Mouse (Mus musculus): ENCODE data around the gene Rsph3a. TPM values are rescaled to one million over a fixed set of nuclear protein-coding genes. Genes with fewer than 3 reads are reported as not detected.
"Not testable (repeated sequence)": the region's sequence is repeated elsewhere in the genome, so short reads cannot be mapped to it uniquely, and the experiment has no call there.

Gene Rsph3a
- polyA plus RNA-seq, 1 experiment from 2014 or later: 82.6 TPM

DNA sequence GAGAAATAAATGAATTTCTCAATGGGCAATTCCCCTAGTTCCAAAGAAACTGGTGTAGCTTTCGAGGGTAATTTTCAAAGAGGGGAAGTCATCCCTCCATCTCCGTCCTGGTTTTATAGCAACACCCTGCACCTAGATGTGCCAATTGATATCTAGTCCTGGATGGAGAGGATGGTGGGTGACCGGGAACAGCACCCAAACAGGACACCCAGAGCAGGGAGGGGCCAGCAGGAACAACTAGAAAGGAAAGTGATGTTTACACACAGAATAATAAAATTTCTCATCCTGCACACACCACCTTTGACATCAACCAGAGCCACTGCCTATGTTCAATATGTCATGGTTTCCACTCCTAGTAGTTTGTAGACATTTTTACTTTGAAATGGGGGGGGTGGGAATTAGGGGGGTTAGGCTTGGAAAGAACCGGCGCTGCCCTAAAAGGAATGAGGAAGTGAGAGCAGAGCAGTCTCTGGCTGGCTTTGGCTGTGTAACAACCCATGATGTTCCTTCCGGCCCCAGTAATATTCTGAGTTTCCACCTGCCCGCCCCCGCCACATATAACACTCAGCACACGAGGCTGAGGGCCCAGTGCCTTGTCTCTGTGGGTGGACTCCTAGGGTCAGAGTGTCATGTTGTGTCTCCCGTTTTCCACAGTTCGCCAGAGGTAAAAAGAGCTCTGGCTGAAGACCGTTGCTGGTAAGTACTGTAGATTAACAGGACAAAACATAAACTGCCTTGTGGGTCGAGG is 19.8 kb upstream of the Rsph3a start, which contains the start of gene Tagap:
Gene Tagap, plus strand, starts transcription at position 588 of the 748 bp plus-strand sequence.
- ATAC-seq (replicated peaks; ENCODE audit: extremely low read depth, insufficient read depth, low FRiP score): no peak
- H3K9ac ChIP-seq (ENCODE audit: low read length): no peak within 1 kb of the TSS; the same call in 1 of the 2 replicates
- 54% methylated on average over 13 of the region's 13 CpGs for WGBS
- H3K4me1 ChIP-seq (ENCODE audit: control insufficient read depth, insufficient read depth, low read length): peaks cover 5% of the 10 kb centered on the region
- H3K9me3 ChIP-seq (replicated peaks; ENCODE audit: control insufficient read depth, low read length): no peaks in the 10 kb centered on the region
- no peak within 1 kb of the TSS for H3K4me3 ChIP-seq (ENCODE audit: low read length)
- H3K27ac ChIP-seq (ENCODE audit: low read length): no peak within 1 kb of the TSS
- no peaks in the 10 kb centered on the region for H3K36me3 ChIP-seq (ENCODE audit: control insufficient read depth, insufficient read depth)
- no peak within 1 kb of the TSS; the same call in 1 of the 2 replicates for H3K4me2 ChIP-seq (ENCODE audit: low read depth, low read length)
- H3K27me3 ChIP-seq (ENCODE audit: control insufficient read depth, insufficient read depth, low read length): 0 out of 2 replicates have a peak, but pooled peaks cover 5% of the 10 kb centered on the region

DNA sequence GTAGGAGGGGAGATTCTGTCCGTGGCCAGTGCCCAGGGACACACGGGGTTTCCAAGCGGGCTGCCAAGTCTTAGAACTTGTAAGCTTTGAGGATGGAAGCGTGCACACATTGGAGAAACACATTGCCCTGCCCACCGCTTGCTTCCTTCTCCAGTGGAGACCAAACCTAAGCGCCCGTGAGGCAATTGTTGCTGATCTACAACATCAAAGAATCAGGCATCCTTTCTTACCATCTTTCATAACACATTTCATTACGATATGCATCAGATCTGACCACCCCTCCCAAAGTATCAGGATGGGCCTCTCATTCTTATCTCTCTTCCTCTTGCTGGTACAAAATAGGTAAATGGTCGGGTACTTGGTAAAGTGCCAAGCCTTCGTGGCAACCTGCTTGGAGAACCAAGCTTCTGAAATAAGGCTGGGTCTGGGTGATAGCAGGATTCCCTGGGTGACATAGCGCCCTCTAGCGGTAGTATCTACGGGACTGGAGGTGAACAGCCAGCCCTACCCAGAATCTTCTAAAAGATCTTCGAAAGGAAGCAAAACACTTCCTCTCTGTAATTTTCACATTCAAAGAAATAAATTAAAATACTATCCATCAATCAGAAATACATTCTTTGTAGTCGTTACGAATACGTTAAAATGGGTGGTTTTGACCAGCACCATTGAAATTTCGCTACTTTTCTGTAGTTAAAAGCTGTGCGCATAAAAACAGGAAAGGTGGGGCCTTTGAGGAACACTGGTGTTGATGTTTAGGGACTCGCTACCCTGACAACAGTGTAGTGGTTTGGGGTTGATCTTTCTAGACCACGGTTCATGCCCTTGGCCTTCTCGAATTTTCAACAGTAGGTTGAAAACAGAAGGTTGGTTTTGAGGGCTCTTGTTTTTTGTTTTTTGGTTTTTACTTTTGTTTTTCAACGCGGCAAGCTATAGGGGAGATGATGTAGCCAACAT is 17.6 kb upstream of the Rsph3a start:
- Histone ChIP-seq H3K27me3 (ENCODE audit: control insufficient read depth, insufficient read depth, low read length) (0 out of 2 replicates have a peak, but pooled peaks cover 5% of the 10 kb centered on the region), H3K9ac (ENCODE audit: low read length) (no peak overlapping the region), H3K4me3 (ENCODE audit: low read length) (no peak overlapping the region), H3K27ac (ENCODE audit: low read length) (no peak overlapping the region), H3K4me1 (ENCODE audit: control insufficient read depth, insufficient read depth, low read length) (peaks cover 9% of the 10 kb centered on the region), H3K4me2 (ENCODE audit: low read depth, low read length) (no peak overlapping the region), H3K36me3 (ENCODE audit: control insufficient read depth, insufficient read depth) (no peaks in the 10 kb centered on the region), H3K9me3 (replicated peaks; ENCODE audit: control insufficient read depth, low read length) (no peaks in the 10 kb centered on the region)
- ATAC-seq (replicated peaks; ENCODE audit: extremely low read depth, insufficient read depth, low FRiP score): no peak
- WGBS: 65% methylated on average over 24 of the region's 24 CpGs

DNA sequence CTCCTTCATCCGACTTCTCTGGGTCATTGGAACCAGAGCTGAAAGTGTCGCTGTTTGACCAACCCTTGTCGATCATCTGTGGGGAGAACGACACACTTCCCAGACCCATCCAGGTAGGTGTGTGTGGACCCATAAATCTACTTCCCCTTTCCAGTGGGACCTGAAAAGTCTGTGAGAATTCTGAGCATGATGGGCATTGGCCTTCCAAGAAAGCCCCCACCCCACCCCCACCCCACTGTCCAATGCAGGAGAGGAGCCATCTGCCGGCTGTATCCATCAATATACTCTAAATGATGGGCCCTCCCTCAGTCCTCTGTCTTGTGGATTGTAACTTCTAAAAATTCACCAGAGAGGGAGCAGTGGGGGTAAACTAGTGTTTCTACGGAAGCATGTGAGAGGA is 16.8 kb upstream of the Rsph3a start:
- Histone ChIP-seq H3K4me2 (ENCODE audit: low read depth, low read length) (no peak overlapping the region), H3K36me3 (ENCODE audit: control insufficient read depth, insufficient read depth) (no peaks in the 10 kb centered on the region), H3K9me3 (replicated peaks; ENCODE audit: control insufficient read depth, low read length) (no peaks in the 10 kb centered on the region), H3K9ac (ENCODE audit: low read length) (no peak overlapping the region), H3K4me1 (ENCODE audit: control insufficient read depth, insufficient read depth, low read length) (peaks cover 9% of the 10 kb centered on the region), H3K4me3 (ENCODE audit: low read length) (no peak overlapping the region), H3K27me3 (ENCODE audit: control insufficient read depth, insufficient read depth, low read length) (0 out of 2 replicates have a peak, but pooled peaks cover 3% of the 10 kb centered on the region), H3K27ac (ENCODE audit: low read length) (no peak overlapping the region)
- 81% methylated on average over 6 of the region's 6 CpGs for WGBS
- no peak for ATAC-seq (replicated peaks; ENCODE audit: extremely low read depth, insufficient read depth, low FRiP score)

DNA sequence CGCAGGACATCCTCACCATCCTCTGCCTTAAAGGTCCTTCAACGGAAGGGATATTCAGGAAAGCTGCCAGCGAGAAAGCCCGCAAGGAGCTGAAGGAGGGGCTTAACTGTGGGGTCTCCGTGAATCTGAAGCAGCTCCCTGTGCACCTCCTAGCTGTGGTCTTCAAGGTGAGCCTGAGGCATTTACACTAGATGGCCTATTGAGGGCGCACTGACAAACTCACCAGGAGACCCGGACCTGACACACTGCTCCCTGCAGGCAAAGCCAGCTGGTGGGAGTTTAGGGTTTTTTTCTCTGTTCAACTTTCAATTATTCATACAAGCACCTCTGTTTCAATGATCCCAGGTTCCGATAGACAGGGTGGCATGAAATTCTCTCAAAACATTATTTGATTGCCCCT is 16.1 kb upstream of the Rsph3a start:
- Histone ChIP-seq H3K4me3 (ENCODE audit: low read length) (no peak overlapping the region), H3K27me3 (ENCODE audit: control insufficient read depth, insufficient read depth, low read length) (0 out of 2 replicates have a peak, but pooled peaks cover 3% of the 10 kb centered on the region), H3K9me3 (replicated peaks; ENCODE audit: control insufficient read depth, low read length) (no peaks in the 10 kb centered on the region), H3K4me1 (ENCODE audit: control insufficient read depth, insufficient read depth, low read length) (peaks cover 4% of the 10 kb centered on the region; the same call in 1 of the 2 replicates), H3K9ac (ENCODE audit: low read length) (no peak overlapping the region), H3K4me2 (ENCODE audit: low read depth, low read length) (no peak overlapping the region), H3K36me3 (ENCODE audit: control insufficient read depth, insufficient read depth) (no peaks in the 10 kb centered on the region), H3K27ac (ENCODE audit: low read length) (no peak overlapping the region)
- WGBS: 34% methylated on average over 8 of the region's 8 CpGs
- ATAC-seq (replicated peaks; ENCODE audit: extremely low read depth, insufficient read depth, low FRiP score): no peak

DNA sequence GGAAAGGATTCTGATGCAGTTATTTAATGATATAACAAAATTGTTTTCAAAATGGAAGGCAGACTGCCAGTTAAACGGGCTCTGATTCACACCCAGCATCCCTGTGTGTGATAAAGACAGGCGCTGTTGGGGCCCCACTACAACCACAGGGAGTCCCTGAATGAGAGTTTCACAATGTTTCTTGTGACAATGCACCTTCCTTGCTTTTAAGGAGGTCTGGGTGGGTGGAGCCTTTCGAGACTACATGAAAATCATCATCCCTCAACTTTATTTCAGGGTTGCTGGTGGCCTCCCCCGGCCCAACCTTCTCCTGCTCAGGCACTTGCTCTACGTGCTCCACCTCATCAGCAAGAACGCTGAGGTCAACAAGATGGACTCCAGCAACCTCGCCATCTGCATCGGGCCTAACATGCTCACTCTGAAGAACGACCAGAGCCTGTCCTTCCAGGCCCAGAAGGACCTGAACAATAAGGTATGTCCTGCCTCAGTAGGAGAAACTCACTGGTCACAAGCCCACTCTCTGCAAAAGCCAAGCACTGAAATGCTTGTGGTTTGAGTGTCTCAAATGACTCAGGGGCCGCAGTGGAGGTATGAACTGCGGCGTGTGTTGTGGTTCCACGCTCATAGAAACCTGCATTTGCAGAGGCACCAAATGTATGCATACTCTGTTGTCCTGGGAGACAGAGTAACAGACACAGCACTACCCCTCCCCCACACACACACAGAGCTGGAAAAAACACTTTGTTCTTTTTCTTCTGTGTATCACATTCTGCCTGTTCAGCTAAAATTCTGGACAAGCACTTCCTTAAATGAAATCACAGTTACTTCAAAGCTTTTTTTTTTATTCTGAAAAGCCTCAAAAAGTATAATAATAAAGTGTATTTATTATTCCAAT is 14.1 kb upstream of the Rsph3a start:
- no peak for ATAC-seq (replicated peaks; ENCODE audit: extremely low read depth, insufficient read depth, low FRiP score)
- Histone ChIP-seq H3K27me3 (ENCODE audit: control insufficient read depth, insufficient read depth, low read length) (0 out of 2 replicates have a peak, but pooled peaks cover 3% of the 10 kb centered on the region), H3K27ac (ENCODE audit: low read length) (no peak overlapping the region), H3K4me3 (ENCODE audit: low read length) (no peak overlapping the region), H3K9me3 (replicated peaks; ENCODE audit: control insufficient read depth, low read length) (no peaks in the 10 kb centered on the region), H3K4me1 (ENCODE audit: control insufficient read depth, insufficient read depth, low read length) (peaks cover 4% of the 10 kb centered on the region; the same call in 1 of the 2 replicates), H3K36me3 (ENCODE audit: control insufficient read depth, insufficient read depth) (no peaks in the 10 kb centered on the region), H3K9ac (ENCODE audit: low read length) (no peak overlapping the region), H3K4me2 (ENCODE audit: low read depth, low read length) (no peak overlapping the region)
- 69% methylated on average over 13 of the region's 13 CpGs for WGBS

DNA sequence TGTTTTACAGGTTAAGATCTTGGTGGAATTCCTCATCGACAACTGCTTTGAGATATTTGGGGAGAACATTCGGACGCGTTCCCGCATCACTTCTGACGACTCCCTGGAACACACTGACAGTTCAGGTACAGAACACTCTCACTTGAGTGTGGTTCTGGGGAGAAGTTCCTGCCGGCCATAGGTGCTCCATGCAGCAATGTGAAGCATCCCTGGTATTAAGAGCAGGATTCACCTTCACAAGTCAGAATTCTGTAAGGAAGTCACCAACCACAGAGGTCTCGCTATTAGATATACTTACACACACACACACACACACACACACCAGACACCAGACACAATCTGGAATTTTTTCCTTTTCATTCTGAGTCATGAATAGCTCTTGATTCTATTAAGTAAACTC is 13.3 kb upstream of the Rsph3a start:
- not testable (repeated sequence) for H3K27ac ChIP-seq (ENCODE audit: low read length); H3K36me3 ChIP-seq (ENCODE audit: control insufficient read depth, insufficient read depth); ATAC-seq (replicated peaks; ENCODE audit: extremely low read depth, insufficient read depth, low FRiP score); H3K4me3 ChIP-seq (ENCODE audit: low read length); H3K4me2 ChIP-seq (ENCODE audit: low read depth, low read length); H3K9me3 ChIP-seq (replicated peaks; ENCODE audit: control insufficient read depth, low read length); H3K4me1 ChIP-seq (ENCODE audit: control insufficient read depth, insufficient read depth, low read length); H3K27me3 ChIP-seq (ENCODE audit: control insufficient read depth, insufficient read depth, low read length); H3K9ac ChIP-seq (ENCODE audit: low read length)
- WGBS: 67% methylated on average over 7 of the region's 8 CpGs

DNA sequence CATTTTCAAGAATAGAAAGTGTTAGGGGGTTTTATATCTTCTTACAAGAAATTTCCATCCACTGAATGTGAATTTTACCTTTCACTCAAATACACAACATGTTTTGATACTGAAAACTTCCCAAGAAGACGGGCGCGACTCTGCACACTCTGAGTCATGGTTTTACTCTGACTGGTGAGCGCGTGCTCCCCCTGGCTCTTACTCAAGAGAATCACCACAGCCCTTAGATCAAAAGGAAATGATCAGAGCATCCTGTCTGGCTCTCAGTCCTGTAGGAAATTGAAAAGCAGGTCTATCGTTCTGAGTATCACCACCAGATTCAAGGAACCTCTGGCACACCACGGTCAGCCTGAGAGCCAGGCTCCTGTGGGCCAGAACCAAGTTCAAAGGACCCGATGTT is 5.8 kb upstream of the Rsph3a start:
- Histone ChIP-seq H3K36me3 (ENCODE audit: control insufficient read depth, insufficient read depth) (no peaks in the 10 kb centered on the region), H3K27ac (ENCODE audit: low read length) (no peak overlapping the region), H3K4me1 (ENCODE audit: control insufficient read depth, insufficient read depth, low read length) (peaks cover 3% of the 10 kb centered on the region), H3K9ac (ENCODE audit: low read length) (no peak overlapping the region), H3K9me3 (replicated peaks; ENCODE audit: control insufficient read depth, low read length) (no peaks in the 10 kb centered on the region), H3K27me3 (ENCODE audit: control insufficient read depth, insufficient read depth, low read length) (no peaks in the 10 kb centered on the region), H3K4me3 (ENCODE audit: low read length) (no peak overlapping the region), H3K4me2 (ENCODE audit: low read depth, low read length) (no peak overlapping the region)
- no peak for ATAC-seq (replicated peaks; ENCODE audit: extremely low read depth, insufficient read depth, low FRiP score)
- 54% methylated on average over 8 of the region's 8 CpGs for WGBS

DNA sequence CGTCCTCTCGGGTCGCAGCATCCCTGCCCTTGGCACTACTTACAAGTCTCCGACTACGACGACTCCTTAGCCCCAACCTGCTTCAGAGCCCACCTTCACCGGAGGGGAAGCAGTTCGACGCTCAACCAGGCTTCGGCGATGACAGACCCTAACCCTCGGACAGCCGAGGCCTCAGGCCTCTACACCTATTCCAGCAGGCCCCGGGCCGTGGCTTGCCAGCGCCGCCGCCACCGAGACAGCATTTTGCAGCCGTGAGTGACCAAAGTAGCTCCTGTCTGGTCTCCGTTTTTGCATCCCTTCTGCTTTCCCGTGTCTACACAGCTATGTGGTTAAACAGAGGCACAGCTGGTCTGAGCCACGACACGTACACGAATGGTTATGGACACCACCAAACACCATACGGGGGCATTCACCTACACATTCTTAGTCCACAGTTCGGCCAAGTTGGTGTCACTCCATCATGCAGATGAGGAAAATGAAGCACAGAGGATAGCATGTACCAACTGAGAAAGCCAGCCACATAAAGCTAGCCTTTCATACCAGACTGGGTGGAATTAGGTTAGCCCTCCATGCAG is 726 bp downstream of the Rsph3a start:
- not testable (repeated sequence) for H3K9me3 ChIP-seq (replicated peaks; ENCODE audit: control insufficient read depth, low read length); H3K27me3 ChIP-seq (ENCODE audit: control insufficient read depth, insufficient read depth, low read length); H3K36me3 ChIP-seq (ENCODE audit: control insufficient read depth, insufficient read depth); H3K4me1 ChIP-seq (ENCODE audit: control insufficient read depth, insufficient read depth, low read length)
- H3K4me3 ChIP-seq (ENCODE audit: low read length): peak overlapping the region; percentile 61
- WGBS: 0% methylated on average over 19 of the region's 27 CpGs
- peak overlapping the region; percentile 80 for H3K9ac ChIP-seq (ENCODE audit: low read length)
- peak overlapping the region; percentile 51; the same call in 1 of the 2 replicates for H3K27ac ChIP-seq (ENCODE audit: low read length)
- peak overlapping the region; percentile 57 for H3K4me2 ChIP-seq (ENCODE audit: low read depth, low read length)
- peak; percentile 12; the same call in 1 of the 2 replicates for ATAC-seq (replicated peaks; ENCODE audit: extremely low read depth, insufficient read depth, low FRiP score)
